Mouse (Mus musculus) testis, postnatal 14 days (tissue): ENCODE results near the gene Gm21936.
"Not testable (repeated sequence)": the region's sequence is repeated elsewhere in the genome, so short reads cannot be mapped to it uniquely, and the experiment has no call there.

Source experiments
- DNase-seq: peaks from one replicate; pipeline ENCODE4 v3.0.0; 2021; ENCODE audit warnings: low spot score

The Gm21936 gene

DNA sequence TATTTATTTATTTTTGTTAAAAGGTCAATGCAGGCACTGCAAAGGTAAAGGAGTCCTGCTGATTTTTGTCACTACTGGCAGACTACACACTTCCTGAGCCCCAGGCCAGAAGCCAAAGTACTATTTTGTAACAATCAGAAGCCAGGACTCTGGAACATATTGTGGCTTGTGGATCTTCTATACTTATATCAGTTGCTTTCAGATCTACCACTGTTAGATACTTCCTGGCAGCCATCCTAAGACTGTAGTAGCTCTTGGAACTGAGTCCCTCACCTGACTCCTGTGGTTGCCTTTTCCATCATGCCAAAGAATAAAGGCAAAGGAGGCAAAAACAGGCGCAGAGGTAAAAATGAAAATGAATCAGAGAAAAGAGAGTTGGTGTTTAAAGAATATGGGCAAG is at the start of gene Gm21936:
Gene Gm21936 (plus strand): TSS at position 301 of the 400 bp plus-strand sequence.
- DNase-seq: not testable (repeated sequence)

DNA sequence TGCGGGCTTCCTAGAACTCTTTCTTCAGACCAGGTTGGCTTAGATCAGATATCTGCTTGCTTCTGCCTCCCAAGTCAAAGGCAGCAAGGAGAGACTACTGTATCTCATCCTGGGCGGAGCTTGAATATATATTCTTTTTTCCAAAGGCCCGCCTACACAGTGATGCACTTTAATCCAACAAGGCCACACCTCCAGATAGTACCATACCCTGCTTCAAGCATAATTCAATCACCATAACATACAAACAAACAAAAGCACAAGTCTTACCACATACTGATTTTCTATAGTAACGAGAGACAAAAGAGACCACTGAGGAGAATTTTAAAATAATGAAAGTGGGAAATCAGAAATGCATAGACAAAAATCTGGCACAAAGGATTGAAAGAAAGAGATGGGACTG is 19.7 kb upstream of the Gm21936 start, which contains the start of gene Gm21319:
Gene Gm21319 (minus strand): TSS at position 101 of the 400 bp plus-strand sequence.
- not testable (repeated sequence) for DNase-seq

DNA sequence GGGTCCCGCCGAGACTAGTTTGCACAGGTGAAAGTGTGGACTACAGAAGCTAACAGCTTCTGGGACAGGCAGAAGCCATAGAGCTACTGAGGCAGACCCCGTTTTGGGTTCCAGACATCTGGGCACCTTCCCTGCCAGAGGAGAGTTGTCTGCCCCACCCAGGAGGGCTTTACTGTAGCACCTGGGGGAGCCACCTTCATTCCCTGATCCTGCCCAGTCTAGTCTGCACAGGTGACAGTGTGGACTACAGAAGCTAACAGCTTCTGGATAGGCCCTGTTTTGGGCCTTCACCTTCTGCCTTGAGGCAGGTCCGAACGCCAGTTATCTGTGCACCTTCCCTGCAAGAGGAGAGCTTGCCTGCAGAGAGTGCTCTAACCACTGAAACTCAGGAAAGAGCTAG is 2.7 kb downstream of the Gm21936 start:
- not testable (repeated sequence) for DNase-seq

DNA sequence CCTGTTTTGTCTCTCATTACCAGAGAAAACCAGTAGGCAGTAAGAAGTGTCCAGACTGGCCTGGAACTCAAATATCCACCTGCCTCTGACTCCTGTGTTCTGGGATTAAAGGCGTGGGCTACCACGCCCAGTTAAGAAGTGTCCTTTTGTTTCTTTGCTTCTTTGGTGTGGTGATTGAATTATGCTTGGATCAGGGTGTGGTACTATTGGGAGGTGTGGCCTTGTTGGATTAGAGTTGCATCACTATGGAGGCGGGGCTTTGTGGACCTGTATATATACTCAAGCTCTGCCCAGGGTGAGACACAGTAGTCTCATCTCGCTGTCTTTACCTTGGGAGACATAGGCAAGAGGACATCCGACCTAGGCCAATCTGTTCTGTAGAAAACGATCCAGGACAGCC is 21.0 kb downstream of the Gm21936 start, which contains the start of gene BB287469:
Gene BB287469 (plus strand): TSS at position 301 of the 400 bp plus-strand sequence.
- DNase-seq: not testable (repeated sequence)

DNA sequence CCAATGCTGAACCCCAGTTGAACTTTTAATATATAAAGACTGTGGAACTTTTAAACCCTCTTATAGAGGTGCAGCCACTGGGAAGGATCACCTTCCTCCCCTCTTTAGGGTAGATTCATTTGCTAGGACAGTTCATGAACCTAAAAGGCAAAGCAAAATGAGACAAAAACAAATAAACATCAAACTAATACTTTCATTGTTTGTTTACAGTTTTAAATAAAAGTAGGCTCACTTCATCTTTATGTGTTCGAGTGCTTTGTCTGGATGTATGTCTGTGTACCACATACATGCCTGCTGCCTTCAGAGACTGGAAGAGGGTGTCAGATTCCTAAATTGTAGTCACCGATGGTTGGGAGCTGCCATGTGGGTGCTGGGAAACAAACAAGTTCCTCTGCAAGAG is 46.9 kb downstream of the Gm21936 start, which contains the start of gene Gm2001:
Gene Gm2001 (minus strand): TSS at position 101 of the 400 bp plus-strand sequence.
- not testable (repeated sequence) for DNase-seq
